Mouse (Mus musculus) liver, embryonic 14.5 days (tissue): ENCODE measurements around the gene Shcbp1. TPM values are rescaled to one million over a fixed set of nuclear protein-coding genes. Genes with fewer than 3 reads are reported as not detected.
"Not testable (repeated sequence)": the region's sequence is repeated elsewhere in the genome, so short reads cannot be mapped to it uniquely, and the experiment has no call there.

Source experiments
- ATAC-seq: fragments of 200-750 bp; cut with Nextera tagmentation; 2 replicates; pipeline ENCODE4 v1.8.0; 2017; ENCODE audit warnings: moderate number of reproducible peaks, mild to moderate bottlenecking, moderate library complexity; ENCODE audit not compliant: insufficient read depth
- DNase-seq, 3 experiments: peaks; one replicate each; pipeline ENCODE4 v3.0.0-alpha.2; 2012 to 2013; ENCODE audit warnings: low read depth in 3 of 3, low spot score in 3 of 3
- H3K27ac ChIP-seq: fragments of 300-500 bp; sonication (generic); 2 replicates; pipeline ENCODE4 v1.5.1; 2014; ENCODE audit warnings: moderate library complexity, mild to moderate bottlenecking, control low read depth, inconsistent platforms
- H3K27me3 ChIP-seq: fragments of 300-500 bp; sonication (generic); 2 replicates; pipeline ENCODE4 v1.6.1; 2014; ENCODE audit warnings: mild to moderate bottlenecking, low read length, moderate library complexity; ENCODE audit not compliant: control insufficient read depth, insufficient read depth
- H3K36me3 ChIP-seq: fragments of 300-500 bp; sonication (generic); replicated peaks from 2 replicates; pipeline ENCODE4 v1.6.1; 2014; ENCODE audit warnings: low read depth; ENCODE audit not compliant: control insufficient read depth, insufficient read depth
- H3K4me1 ChIP-seq, 2 experiments: fragments of 200-500 bp in 1 of 2; fragments of 300-500 bp in 1 of 2; sonication (generic) in 1 of 2; replicated peaks; 2 replicates each; pipeline ENCODE4 v1.6.1; 2012 to 2014; ENCODE audit warnings: antibody characterized with exemption in 1 of 2, inconsistent platforms in 1 of 2, low read length in 1 of 2; ENCODE audit not compliant: control insufficient read depth in 2 of 2, insufficient read depth in 2 of 2
- H3K4me2 ChIP-seq: fragments of 300-500 bp; sonication (generic); 2 replicates; pipeline ENCODE4 v1.6.1; 2014; ENCODE audit warnings: low read depth, mild to moderate bottlenecking, control low read depth, moderate library complexity
- H3K4me3 ChIP-seq, 2 experiments: fragments of 200-500 bp in 1 of 2; fragments of 300-500 bp in 1 of 2; sonication (generic) in 1 of 2; 2 replicates each; pipeline ENCODE4 v1.5.1; 2012 to 2014; ENCODE audit warnings: low read depth in 2 of 2, low read length in 2 of 2, mild to moderate bottlenecking in 2 of 2, control low read depth in 1 of 2, inconsistent platforms in 1 of 2, moderate library complexity in 1 of 2; ENCODE audit not compliant: insufficient read depth in 1 of 2
- H3K9ac ChIP-seq: fragments of 300-500 bp; sonication (generic); replicated peaks from 2 replicates; pipeline ENCODE4 v1.6.1; 2014; ENCODE audit warnings: mild to moderate bottlenecking, control low read depth, moderate library complexity
- H3K9me3 ChIP-seq: fragments of 300-500 bp; sonication (generic); 2 replicates; pipeline ENCODE4 v1.6.1; 2016; ENCODE audit warnings: low read length, mixed read lengths; ENCODE audit not compliant: control insufficient read depth
- CTCF ChIP-seq: IDR thresholded peaks from 2 replicates; pipeline ENCODE4 v1.5.1; 2016; ENCODE audit warnings: antibody characterized with exemption, low read depth, control low read depth
- EP300 ChIP-seq: IDR thresholded peaks from 2 replicates; pipeline ENCODE4 v1.6.1; 2016; ENCODE audit warnings: antibody characterized with exemption, low read depth
- WGBS: fragments of 180-500 bp; shearing (Covaris S2); extraction: QIAGEN DNeasy Blood & Tissue Kit; methylation state at CpG from one replicate; pipeline ENCODE4 v1.1.7; 2014; ENCODE audit not compliant: insufficient replicate concordance; 5-methylcytosine and 5-hydroxymethylcytosine counted together
- polyA plus RNA-seq, 2 experiments: library from polyadenylated mRNA; depleted of rRNA in 1 of 2; stranded (reverse) in 1 of 2; unstranded in 1 of 2; fragments of >200 nt; fragmentation: Nextera tagmentation in 1 of 2; extraction: Ambion mirVana in 1 of 2; gene quantifications; 2 replicates each; pipeline versions ENCODE4 v1.2.1 to v1.2.3; 2012 to 2014

Gene Shcbp1
- polyA plus RNA-seq, 2 experiments: 19.1 to 40.4 TPM

DNA sequence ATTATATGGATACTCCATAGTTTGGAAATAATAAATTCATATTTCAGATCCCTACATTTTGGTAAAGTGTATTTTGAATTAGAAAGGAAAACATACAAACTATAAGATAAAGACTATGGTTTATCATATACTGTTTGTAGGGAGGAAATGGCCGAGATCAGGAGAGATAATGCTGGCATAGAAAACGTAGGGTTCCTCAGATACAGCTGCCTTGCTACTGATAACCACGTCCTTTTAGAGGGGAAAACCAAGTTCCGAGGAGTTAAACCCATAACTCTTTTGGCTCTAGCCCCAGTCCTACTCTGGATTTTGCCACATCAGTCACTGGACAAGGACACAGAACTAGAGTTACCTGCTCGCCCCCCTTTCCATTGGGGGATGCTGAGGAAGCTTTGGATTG, 26.3 kb downstream of the Shcbp1 start:
- Histone ChIP-seq H3K27ac (no peak overlapping the region), H3K4me1 (no peaks in the 10 kb centered on the region), H3K4me3 (no peak overlapping the region), H3K9me3 (no peaks in the 10 kb centered on the region), H3K36me3 (peaks cover 6% of the 10 kb centered on the region), H3K4me2 (no peak overlapping the region), H3K27me3 (no peaks in the 10 kb centered on the region), H3K9ac (no peak overlapping the region)
- DNase-seq (no peak), ATAC-seq (no peak)
- TF ChIP-seq EP300 (no peak), CTCF (no peak)
- 31% methylated on average over 5 of the region's 5 CpGs for WGBS

DNA sequence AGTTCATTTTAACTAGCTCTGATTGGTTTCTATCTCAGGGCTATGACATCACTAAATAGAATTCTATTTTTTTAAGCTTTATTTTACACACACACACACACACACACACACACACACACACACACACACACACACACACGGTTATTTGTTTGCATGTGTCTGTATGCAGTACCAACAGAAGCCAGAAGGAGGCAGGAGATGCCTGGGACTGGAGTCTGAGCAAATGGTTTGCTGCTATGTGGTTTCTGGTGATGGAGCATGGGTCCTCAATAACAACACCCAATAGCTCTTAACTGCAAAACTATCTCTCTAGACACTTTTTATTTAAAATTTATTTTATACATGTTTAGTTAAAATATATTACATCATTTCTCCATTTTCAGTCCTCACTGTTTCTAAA, 48.4 kb downstream of the Shcbp1 start:
- DNase-seq: peak in 1 of 3 experiments; percentile 6
- peaks cover under 1% of the 10 kb centered on the region; the same call in 1 of the 2 replicates for H3K36me3 ChIP-seq
- ATAC-seq: no peak

DNA sequence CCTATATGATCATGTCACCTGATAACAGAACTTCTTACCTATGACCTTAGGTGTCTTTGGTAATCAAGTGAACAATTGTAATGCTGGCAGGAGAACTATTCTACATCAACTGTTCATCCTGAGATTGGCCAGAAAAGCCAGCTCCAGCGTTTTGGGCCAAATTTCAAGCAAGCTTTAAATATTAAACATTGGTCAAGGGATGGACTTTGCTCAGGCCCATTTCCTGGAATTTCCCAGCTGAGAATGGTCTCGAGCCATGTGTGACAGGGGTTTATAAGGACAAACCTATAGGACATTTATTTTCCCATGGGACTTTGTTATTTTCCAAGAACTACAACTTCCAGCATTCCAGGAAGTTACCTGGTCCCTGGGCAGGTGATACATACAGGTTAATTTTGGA, 63.8 kb downstream of the Shcbp1 start:
- Histone ChIP-seq H3K4me3 (no peak overlapping the region), H3K9ac (no peak overlapping the region)
- ATAC-seq: no peak

More for the DNA sequence above, 48.4 kb downstream of the Shcbp1 start:
- TF ChIP-seq CTCF (peak; percentile 65), EP300 (no peak)
- Histone ChIP-seq H3K4me1 (no peaks in the 10 kb centered on the region), H3K4me2 (no peak overlapping the region), H3K9me3 (no peaks in the 10 kb centered on the region), H3K27ac (no peak overlapping the region), H3K9ac (no peak overlapping the region), H3K4me3 (no peak overlapping the region), H3K27me3 (no peaks in the 10 kb centered on the region)
- WGBS: 40% methylated on average over 1 of the region's 1 CpGs

GRCm38 (mm10) chr8:4708346-4708745, 71.0 kb downstream of the Shcbp1 start:
- not testable (repeated sequence) for H3K36me3 ChIP-seq, DNase-seq, H3K4me2 ChIP-seq, H3K4me1 ChIP-seq, ATAC-seq, H3K4me3 ChIP-seq, H3K27me3 ChIP-seq, H3K27ac ChIP-seq, H3K9me3 ChIP-seq, H3K9ac ChIP-seq
- 58% methylated on average over 5 of the region's 5 CpGs for WGBS

More for the DNA sequence above, 63.8 kb downstream of the Shcbp1 start:
- 24% methylated on average over 2 of the region's 2 CpGs for WGBS
- no peak for TF ChIP-seq EP300
- no peak for TF ChIP-seq CTCF
- Histone ChIP-seq H3K27ac (no peak overlapping the region), H3K36me3 (no peaks in the 10 kb centered on the region), H3K4me1 (no peaks in the 10 kb centered on the region), H3K4me2 (no peak overlapping the region), H3K9me3 (no peaks in the 10 kb centered on the region), H3K27me3 (no peaks in the 10 kb centered on the region)
- no peak for DNase-seq

GRCm38 (mm10) chr8:4707916-4708315, 71.5 kb downstream of the Shcbp1 start:
- H3K4me3 ChIP-seq, H3K9ac ChIP-seq, DNase-seq, H3K4me1 ChIP-seq, ATAC-seq, H3K27me3 ChIP-seq, H3K4me2 ChIP-seq, H3K9me3 ChIP-seq, H3K27ac ChIP-seq, H3K36me3 ChIP-seq: not testable (repeated sequence)
- 54% methylated on average over 7 of the region's 7 CpGs for WGBS

GRCm38 (mm10) chr8:4691634-4692033, 87.7 kb downstream of the Shcbp1 start:
- Histone ChIP-seq H3K9ac (no peak overlapping the region), H3K4me2 (no peak overlapping the region), H3K36me3 (no peaks in the 10 kb centered on the region), H3K4me3 (no peak overlapping the region), H3K27me3 (no peaks in the 10 kb centered on the region), H3K27ac (no peak overlapping the region), H3K9me3 (no peaks in the 10 kb centered on the region), H3K4me1 (no peaks in the 10 kb centered on the region)
- ATAC-seq (no peak), DNase-seq (no peak)
- 36% methylated on average over 1 of the region's 1 CpGs for WGBS
- TF ChIP-seq EP300 (no peak), CTCF (no peak)

Other genes starting within 250 kb of the Shcbp1 start
- 0.91 and 1.8 TPM in 2 replicates for gene Zfp958, start 166.4 kb downstream of the Shcbp1 start, polyA plus RNA-seq (2012; rRNA removed)
- gene Zfp958, start 166.4 kb downstream of the Shcbp1 start, polyA plus RNA-seq (2014; fragmentation: Nextera tagmentation; extraction: Ambion mirVana): 4.5 and 4.7 TPM in 2 replicates